Mouse (Mus musculus): ENCODE data around the gene Shtn1.
A peak's percentile ranks its signal among the peaks of the same experiment; 100 is the strongest.

Shtn1 gene

DNA sequence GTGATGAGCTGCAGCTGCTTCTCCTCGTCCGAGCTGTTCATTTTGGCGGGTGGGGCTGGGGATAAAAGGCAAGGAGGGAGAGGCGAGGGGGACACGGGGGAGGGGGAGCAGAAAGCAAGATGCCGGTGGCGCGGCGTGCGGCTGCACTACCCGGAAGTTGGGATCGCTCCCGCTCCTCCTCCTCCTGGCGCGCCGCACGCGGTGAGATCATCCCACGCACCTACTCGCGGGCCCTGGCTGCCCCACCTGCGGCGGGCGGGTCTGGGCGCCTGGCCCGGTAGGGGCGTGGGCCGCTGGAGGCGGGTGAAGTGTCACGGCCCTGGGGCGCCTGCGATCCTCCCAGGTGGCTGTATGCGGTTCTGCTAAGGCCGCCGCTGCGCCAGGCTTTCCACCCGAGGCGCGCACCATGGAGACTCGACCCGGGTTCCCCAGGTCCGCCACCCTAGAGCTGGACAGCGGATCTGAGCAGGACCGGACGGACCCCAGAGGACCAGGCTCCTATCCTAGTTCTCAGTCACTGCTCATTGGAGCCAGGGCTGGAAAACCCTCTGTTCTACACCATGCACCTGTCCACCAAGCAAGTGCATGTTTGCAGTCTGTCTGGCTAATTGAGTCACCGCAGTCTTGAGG, at the start of gene Shtn1:
Gene Shtn1 (minus strand): TSS at position 629 of the 630 bp plus-strand sequence.
- peak; percentile 26 for DNase-seq

DNA sequence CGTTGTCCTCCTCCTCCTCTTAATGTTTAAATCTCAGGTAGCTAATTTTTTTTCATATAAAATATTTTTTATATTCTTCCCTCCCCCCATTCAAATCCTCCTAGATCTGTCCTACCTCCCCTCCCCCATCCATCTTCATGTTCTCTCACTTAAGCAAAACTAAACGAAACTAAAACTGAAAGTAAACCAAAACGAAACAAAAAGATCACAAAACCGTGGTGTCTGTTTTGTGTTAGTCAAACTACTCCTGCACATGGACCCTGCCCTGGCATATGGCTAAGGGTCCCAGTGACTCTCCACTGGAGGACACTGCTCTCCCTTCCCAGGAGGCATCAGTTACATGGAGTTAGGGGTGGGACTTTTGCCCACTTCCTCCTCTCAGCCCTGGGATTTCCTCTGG, 38.3 kb upstream of the Shtn1 start:
- DNase-seq: no peak

DNA sequence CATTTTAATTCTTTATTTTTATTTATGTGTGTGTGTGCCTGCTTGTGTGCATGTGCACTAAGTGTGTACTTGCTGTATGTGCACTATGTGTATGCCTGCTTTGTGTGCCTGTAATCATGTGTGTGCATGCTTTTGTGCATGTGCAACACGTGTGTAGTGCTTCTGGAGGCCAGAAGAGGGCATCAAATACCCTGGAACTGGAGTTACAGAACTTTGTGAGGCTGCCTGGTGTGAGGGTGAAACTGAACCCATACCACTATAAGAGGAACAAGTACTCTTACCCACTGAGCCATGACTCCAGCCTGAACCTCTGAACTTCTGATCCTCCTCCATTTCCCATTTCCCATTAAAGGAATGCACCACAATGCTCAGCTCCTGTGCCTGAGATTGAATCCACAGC, 34.0 kb upstream of the Shtn1 start:
- no peak for DNase-seq

DNA sequence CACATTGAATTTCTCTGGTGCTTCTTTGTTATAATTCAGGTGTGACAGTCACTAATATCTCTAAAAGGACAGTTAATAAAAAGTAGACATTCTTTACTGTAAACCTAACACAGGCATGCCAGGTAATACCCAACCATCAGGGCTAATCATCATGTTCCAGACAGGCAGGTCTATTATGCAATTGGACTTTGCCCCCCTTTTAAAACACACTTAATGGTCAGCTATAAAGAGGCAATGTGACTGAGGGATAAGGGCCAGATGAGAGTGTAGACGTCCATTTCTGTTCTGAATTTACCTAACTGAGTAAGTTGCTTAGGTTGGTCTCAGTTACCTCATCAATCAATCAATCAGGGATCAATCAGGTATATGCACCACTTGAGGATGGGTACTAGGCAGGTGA, 22.4 kb upstream of the Shtn1 start:
- DNase-seq: no peak

DNA sequence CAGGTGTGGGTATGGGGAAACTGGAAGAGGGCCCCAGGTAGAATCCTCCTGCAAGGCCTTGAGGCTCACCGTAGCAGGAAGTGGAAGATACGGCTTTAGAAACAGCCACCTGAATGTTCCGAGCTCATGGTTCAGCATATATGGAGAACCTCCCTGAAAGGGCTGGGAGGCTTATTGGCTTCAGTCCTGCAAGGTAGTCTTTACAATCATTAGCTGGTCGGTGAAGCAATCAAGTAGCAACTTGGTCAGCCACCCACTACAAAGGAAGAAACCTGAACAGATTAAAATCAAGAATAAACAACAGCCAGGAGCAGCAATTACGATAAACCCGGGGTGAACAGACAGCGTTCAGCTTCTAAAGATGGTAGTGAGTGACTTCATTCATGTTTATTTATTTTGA, 16.4 kb upstream of the Shtn1 start:
- DNase-seq: no peak

DNA sequence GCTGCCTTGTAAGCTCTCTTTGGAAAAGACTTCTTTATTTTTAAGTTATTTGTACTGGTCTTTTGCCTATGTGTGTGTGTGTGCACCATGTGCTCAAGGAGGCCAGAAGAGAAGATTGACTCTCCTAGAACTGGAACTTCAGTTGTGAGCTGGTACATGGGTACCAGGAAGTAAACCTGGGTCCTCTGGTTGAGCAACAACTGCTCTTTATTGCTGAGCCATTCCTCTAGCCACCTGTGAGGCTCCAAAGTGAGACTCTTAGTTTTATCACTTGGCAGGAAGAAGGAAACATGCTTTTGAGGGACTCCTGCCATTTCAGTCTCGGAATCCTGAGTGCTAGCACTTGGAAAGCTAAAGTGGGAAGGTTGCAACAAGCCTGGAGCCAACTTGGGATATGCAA, 14.4 kb upstream of the Shtn1 start:
- no peak for DNase-seq

DNA sequence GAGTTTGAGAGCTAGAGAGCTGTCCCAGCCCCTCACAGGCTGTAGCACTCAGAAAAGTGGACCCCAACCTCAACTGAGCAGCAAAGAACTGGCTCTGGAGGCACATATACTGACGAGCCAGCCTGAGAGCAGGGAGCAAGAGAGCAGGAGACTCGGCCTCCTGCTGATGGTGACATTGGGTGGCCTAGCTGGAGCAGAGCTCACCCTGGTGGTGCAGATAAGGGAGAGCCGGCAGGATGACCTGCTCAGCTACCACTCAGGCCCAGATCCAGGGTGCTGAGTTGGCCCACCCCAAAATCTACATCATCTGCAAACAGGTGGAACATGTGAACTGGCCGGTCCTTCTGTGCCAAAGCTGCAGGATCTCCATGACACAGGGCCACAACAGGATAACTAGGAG, 8.4 kb upstream of the Shtn1 start:
- DNase-seq: no peak

DNA sequence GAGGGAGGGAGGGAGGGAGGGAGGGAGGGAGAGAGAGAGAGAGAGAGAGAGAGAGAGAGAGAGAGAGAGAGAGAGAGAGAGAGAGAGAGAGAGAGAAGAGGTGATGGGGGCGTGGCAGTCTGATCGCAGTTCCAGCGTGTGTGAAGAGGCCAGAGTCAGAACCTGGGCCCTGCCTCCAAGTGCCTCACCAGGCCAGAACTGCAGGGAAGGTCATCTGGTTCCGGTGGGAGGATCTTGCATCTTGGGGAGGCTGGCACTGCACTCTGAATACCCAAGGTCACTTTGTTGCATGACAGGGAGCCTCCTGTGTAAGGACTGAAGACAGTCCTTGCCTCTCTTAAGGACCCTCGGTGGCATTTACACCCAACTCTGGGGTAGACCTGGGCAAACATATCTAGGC, 231 bp upstream of the Shtn1 start:
- no peak for DNase-seq

DNA sequence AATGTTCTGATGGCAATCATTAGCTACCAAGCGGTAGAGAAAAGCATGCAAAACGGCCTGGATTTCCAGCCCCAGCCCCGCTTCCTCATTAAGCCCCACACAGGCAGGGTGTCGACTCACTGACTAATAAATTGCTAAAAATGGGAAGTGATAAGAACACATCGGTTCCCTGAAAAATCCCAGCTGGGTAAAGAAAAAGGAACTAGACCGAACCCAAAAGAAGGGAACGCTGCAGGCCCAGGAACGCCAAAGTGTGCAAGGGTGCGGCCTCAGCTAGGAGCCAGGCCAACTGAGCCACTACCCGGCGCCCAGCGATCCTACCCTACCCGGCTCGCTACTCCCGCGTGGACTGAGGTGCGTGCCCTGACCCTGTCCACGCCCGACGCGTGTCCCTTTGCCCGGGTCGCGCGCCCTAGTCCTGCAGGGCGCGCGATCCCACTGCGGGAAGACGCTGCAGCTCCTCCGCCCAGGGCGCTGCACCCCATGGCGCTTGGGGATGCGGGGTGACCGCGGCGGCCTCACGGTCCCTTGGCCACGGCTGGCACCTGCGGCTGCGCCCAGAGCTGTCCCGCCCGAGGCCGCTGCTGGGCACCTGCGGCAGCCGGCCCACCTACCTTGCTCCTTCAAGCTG, 944 bp downstream of the Shtn1 start:
- peak; percentile 8 for DNase-seq

DNA sequence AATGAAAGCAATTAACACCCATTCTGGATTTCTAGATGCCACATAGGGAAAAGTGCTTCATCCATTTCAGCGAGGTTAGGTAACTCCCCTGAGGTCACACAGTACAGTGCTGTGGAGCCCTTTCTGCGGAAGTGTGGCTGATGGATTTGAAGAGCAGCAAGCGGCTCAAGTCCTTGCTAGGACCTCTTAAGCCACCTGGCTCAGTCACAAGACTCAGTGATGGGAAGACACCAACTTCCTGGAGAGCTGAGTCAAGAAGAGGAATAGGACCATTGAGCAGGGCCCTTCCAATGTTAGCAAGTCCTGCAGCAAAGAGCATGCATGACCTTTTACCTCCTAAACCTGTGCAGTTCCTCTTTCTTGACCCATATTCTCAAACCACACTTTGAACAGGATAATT, 1.5 kb downstream of the Shtn1 start:
- DNase-seq: no peak

DNA sequence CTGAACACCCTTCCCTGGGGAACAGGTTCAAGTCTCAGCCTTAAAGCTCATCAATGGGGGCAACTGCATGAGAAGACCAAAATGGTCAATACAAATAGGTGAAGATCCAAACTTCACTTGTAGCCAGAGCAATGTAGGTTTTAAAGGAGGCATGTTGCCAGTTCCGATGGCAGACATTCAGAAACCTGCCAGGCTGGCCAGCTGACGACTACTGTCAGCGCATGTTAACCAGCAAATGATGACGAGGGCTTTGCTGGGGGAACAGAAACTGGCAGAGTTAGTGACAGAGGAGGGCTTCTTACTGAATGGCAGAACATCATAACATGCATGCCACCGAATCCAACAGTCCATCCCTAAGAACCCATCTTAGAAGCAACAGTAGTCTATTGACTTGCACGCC, 2.9 kb downstream of the Shtn1 start:
- no peak for DNase-seq

DNA sequence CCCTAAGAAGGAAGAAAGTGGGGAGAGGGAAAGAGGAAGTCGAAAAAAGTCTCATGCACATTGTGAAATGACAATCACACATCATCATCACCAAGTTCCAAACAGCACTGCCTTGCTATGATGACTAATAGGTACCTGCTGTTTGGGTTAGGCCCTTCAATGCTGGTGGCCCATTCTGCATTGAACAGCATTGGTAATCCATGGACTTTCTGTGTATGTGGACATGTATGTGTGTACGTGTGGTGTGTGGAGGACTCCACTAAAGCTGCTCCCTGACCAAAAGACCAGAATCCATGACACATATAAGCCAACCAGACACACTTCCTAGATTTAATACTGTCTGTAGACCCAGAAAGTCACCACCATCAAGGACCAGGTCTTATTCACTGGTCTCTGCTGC, 3.9 kb downstream of the Shtn1 start:
- DNase-seq: no peak

DNA sequence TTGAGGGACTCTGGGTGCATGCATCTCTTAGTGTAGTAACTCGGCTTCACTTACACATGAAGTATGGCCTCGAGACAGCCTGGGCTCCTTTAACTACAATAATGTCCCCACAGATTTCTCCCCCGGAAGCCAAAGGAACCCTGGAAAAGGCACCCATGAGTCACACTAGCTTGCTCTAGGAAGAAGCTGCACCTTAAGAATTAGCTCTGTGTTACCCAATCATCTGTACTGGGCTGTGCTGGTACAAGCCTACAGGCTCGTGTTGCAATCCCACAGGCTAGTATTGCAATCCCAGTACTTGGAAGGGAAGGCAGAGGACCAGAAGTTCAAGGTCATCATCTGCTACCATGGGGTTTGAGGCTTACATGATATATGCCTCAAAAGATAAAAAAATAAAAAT, 4.5 kb downstream of the Shtn1 start:
- no peak for DNase-seq

DNA sequence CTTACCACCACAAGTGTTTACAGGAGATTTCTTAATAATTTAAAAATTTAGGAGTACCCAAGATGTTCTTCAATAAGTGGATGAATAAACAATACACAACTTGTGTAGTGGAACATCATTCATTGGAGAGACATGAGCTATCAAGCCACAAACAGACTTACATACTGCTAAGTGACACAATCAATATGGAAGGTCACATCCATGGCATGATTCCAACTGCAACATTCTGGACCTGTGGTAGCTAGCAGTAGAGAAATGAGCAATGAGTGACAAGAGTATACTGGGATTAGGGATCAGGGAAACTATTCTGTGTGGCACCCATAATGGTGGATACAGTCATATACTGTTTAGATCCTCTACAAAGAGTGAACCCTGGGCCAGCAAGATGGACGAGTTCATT, 8.2 kb downstream of the Shtn1 start:
- DNase-seq: no peak

DNA sequence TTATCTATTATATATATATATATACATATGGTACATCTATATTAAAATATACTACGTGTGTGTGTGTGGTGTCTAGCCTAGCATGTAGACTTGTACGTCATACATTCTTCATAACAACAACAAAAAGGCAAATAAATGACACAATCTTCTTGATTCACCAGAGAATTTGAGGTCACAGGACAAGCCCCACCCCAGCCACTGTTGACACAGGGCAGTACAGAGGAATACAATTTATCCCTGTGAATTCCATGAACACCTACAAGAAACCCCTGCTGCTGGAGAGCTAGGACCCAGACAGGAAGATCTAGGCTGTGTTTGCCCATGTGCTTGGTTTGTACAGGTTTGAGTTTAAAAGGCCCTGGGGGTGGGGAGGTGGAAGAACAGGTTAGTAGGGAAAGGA, 9.2 kb downstream of the Shtn1 start:
- no peak for DNase-seq

DNA sequence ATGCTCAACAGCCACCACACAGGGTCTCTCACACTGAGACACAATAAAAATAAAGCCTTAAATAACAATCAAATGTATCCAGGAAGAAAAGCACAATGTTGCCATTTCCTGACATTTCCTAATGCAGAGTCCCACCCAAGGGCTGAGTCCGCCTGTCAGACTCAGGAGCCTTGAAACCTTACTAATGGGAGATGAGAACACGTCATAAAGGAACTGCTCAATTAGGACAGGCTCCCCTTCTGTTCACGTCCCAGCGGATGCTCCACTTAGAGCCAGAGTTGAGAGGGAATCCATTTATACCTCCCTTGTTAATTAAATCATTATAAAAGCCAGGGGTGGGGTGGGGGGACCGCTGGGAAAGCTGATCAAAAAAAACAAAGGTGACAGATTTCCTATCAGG, 9.8 kb downstream of the Shtn1 start:
- no peak for DNase-seq

DNA sequence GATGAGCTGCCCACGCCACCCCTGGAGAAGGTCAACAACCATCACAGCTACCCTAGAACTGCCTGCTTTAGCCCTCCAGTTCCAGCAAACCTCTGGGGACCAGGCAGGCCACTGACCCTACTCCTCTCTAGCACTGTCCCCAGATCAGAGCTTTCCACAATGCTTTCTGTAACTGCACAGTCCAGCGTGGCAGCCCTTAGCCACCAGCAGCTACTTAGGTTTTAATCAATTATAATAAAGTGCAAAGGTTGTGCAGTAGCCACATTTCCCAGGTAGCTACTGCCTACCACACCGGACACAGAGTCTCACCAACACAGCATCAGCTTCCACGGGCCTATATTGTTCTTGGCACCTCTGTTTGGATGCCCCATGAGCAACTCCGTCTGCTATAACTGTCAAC, 11.3 kb downstream of the Shtn1 start:
- DNase-seq: no peak

DNA sequence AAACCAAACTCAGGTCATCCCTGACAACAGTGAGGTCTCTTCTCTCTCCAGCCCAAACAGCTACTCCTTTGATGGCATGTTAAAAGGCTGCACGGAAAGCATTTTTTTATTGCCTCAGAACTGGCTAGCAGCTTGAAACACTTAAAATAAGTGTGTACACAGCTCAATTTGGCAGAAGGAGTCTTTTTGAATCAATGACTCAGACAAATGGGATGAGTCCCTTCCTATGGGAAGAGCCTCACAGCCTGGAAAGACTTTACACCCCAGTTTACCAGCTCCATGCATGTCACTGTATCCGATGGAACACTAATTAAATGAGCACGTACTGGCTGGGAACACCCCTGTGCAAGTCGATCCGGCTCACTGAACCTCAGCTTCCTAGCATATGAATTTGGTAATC, 12.3 kb downstream of the Shtn1 start:
- no peak for DNase-seq

DNA sequence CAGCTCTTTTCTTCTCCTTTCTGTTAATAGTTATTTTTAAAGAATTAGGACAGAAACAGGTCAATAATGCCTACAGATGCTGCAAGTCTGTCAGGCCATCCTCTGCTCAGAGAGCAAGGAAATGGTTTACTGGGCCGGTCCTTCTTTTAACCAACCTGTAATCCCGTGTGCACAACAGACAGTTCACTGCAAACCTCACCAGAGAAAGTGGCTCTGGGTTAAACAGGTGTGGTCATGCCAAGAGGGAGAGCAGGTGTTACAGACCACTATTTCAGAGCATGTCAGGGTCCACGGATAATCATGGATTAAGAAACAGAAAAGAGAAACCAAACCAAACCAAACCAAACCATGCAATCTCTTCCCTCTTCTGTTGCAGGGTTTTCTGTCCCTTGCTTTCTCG, 17.8 kb downstream of the Shtn1 start:
- no peak for DNase-seq

DNA sequence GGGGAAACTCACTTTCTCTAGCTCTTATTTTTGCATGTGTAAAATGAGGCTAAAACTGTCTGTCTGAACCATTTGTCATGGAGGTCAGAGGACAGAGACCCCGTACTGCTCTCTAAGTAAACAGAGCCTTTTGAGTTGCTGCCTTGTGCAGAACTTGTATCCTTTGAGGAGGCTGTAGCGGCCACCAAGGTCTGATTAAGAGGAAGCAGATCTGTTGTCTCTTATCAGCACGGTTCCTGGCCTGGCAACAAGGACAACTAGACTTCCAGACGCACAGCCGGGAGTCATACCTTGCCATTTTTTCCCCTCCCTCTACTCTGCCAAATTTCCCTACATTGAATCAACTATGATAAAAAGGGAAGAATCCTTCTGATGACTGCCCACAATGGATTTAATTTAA, 18.5 kb downstream of the Shtn1 start:
- no peak for DNase-seq

DNA sequence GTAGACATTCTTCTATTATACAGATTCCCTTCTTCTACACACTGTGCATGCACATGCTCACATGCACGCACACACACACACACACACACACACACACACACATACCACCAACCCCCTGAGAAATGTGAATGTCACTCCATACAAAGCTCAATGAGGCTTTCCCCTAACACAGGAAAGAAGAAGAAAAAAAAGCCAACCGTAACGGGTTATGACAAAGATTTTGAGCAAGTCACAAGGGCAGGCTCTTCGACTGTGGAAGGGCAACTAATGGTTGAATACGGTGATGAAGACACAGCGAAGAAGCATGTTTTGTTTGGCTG, 21.3 kb downstream of the Shtn1 start:
- DNase-seq: no peak

DNA sequence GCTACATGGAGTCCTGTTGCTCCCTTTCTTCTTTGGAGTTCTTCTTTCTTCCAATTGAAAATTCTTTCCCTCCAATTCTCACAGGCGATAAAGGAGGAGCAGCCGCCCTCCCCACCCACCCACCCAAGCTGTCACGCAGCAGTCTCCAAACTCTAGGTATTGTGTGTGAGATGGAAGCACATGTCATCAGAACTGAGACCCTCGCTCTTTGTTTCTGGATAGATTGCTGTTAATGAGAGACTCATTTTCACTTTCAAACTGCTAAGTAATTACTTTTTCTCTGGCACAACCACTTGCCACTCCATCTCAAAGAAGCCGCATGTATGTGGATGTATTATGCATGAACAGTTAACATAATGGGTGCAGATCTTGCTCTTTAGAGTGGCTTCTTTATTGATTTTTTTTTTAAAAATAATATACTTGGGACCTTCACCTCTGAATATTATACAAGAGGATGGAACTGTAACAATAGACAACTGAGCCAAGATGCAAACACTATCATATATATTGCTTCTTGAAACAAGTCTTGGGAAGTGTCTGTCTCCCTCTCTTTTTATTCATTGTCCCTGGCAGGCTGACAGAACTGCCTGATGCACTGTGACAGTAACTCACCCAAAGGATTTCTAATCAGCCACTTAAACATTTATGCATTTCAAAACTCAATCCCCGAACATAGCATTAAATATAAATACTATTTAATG, 21.8 kb downstream of the Shtn1 start:
- no peak for DNase-seq

DNA sequence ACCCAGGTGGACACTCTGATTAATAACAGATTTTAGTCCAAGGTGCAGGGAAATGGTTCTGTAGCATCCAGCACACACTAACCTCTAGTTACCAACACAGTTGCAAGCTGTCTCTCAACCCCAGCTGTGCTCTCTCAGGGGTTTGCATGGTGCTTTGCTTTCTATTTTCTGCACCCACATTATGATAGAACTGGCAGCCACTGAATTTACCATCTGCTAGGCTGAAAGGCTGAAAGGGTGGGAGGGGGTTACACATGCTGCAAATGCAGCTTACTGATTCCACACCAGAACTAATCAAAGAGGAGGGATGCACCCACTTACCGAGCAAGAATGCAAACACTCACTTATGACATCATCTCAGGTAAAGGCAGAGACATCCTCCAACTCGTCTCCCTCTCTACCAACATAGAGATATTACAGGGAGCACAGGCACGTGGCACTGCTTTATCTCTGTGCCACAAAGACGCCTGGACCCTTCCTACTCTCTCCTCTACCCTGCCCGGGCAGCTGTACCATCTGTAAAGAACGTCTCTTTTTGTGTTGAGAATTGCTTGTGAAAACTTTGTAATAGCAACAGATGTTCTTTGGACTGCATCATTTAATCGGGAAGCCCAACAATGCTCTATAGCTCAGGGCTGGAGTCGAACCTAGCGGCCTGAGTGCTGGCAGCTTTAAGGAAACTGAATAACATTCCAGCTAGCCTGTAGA, 23.0 kb downstream of the Shtn1 start:
- DNase-seq: no peak

DNA sequence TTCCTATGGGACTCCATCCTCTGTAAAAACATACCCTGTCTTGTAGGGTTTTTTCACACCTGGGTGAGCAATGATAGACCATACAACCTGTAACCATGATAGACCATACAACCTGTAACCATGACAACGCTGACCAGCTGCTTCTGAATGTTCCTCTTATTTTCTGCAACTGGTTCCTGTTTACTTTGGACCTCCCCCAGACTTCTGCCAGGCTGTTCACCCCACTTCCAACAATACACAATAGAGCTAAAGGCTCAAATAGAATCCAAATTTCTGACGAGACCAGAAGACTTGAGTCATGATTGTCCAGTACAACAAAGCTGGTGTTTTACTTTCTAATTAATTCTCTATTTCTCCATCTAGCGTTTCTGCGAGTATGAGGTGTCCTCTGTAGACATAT, 23.8 kb downstream of the Shtn1 start:
- DNase-seq: no peak
